Mouse (Mus musculus): Measurements from ENCODE around the gene Nutf2-ps1. TPM values are rescaled to one million over a fixed set of nuclear protein-coding genes. Genes with fewer than 3 reads are reported as not detected.
A peak's percentile ranks its signal among the peaks of the same experiment; 100 is the strongest.

The Nutf2-ps1 gene
- polyA plus RNA-seq, 1 experiment from 2014 or later, result 635 TPM

DNA sequence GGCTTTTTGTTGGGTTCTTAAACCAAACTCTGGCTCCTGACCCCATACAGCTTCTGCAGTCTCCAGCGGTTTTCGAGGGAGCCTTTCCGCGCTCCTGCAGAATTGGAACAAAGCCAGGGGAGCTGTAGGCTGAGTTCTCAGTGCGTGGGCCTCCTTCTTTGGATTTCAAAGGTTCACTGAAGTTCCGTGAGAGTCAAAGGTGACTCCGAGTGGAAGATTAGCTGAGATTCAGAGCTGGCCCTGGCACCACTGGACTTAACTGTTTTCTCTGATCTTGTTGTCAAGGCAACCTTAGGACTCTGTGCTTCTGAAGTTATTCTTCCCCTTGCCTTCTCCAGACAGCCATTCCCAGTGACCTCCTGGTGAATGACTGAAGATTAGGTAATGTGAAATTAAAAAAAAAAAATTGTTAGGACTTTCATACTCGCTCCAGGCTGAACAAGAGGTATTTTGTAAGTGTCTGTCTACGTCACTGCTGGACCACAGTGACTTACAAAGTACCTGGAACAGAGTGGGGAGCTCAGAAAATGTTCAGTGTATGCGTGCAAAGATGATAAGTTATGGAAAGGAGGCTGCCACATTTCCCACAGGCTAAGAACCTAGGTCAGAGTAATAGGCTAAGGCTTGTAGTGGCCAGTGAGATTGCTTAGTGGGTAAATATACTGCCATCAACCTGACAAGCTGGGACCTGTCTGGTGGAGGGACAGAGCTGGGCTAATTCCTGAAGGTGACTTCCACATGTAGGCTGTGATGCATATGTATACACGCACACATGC, 11.7 kb downstream of the Nutf2-ps1 start:
- Histone ChIP-seq H3K4me1 (peaks cover 33% of the 10 kb centered on the region), H3K27ac (peak overlapping the region; percentile 65; the same call in 1 of the 2 replicates), H3K27me3 (ENCODE audit: poor library complexity, severe bottlenecking) (no peaks in the 10 kb centered on the region), H3K9me3 (no peaks in the 10 kb centered on the region), H3K4me3 (no peak overlapping the region), H3K36me3 (replicated peaks) (no peaks in the 10 kb centered on the region)
- DNase-seq (ENCODE audit: extremely low spot score, low spot score), result no peak
- WGBS, result 54% methylated on average over 11 of the region's 11 CpGs

DNA sequence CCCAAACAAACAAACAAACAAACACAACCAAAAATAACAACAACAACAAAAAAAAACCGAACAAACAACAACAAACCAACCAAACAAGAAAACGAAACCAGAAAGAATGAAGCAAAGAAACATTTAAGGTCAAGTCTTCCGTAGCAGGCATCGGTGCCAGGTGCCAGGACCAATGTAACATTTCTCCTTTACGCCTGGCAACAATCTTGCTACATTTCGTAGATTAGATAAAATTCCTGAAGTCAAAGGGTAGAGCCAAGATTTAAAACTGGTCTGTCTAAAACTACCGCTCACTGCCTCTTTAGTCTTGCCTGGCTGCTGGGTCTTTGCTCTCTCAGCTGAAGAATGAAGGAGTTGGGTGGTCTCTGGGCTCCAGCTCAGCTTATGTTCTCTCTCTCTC, 12.8 kb downstream of the Nutf2-ps1 start:
- no peaks in the 10 kb centered on the region for H3K36me3 ChIP-seq (replicated peaks)
- no peaks in the 10 kb centered on the region for H3K9me3 ChIP-seq
- H3K27ac ChIP-seq, result no peak overlapping the region
- H3K4me1 ChIP-seq, result peaks cover 33% of the 10 kb centered on the region
- no peaks in the 10 kb centered on the region for H3K27me3 ChIP-seq (ENCODE audit: poor library complexity, severe bottlenecking)
- no peak overlapping the region for H3K4me3 ChIP-seq
- DNase-seq (ENCODE audit: extremely low spot score, low spot score), result no peak
- WGBS, result 87% methylated on average over 7 of the region's 7 CpGs

DNA sequence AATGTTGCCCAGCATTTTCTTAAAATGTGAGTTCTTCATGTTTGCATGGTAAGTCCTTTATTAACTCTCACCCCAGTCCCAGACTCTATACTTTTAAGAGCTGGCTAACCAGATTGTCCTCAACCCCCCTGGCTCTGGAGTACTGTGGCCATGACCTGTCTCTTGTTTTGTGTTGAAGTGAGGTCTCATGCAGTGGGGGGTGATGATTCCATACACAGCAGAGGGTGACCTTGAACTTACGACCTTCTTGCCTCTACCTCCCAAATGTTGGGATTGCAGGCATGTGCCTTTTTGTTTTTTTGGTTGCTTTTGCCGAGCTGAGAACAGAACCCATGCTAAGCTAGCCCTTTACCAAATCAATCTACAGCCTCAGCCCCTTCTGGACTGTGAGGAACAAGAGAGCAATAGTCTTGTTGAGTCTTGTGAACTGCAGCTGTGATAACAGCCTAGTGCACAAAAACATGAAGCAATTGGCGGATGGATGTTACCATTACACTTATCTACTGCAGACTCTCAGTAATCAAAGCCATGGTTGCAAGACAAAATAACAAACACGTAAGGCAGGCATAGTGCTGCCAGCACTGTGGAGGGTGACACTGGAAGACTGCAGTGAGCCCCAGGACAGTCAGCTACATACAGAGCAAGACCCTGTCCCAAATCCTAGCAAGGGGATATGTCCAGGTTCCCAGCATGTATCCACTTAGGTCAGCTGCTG, 13.4 kb downstream of the Nutf2-ps1 start:
- WGBS, result 80% methylated on average over 4 of the region's 4 CpGs
- no peak for DNase-seq (ENCODE audit: extremely low spot score, low spot score)
- H3K4me1 ChIP-seq, result peaks cover 33% of the 10 kb centered on the region
- no peaks in the 10 kb centered on the region for H3K27me3 ChIP-seq (ENCODE audit: poor library complexity, severe bottlenecking)
- H3K9me3 ChIP-seq, result no peaks in the 10 kb centered on the region
- no peak overlapping the region for H3K27ac ChIP-seq
- H3K36me3 ChIP-seq (replicated peaks), result no peaks in the 10 kb centered on the region
- no peak overlapping the region for H3K4me3 ChIP-seq

DNA sequence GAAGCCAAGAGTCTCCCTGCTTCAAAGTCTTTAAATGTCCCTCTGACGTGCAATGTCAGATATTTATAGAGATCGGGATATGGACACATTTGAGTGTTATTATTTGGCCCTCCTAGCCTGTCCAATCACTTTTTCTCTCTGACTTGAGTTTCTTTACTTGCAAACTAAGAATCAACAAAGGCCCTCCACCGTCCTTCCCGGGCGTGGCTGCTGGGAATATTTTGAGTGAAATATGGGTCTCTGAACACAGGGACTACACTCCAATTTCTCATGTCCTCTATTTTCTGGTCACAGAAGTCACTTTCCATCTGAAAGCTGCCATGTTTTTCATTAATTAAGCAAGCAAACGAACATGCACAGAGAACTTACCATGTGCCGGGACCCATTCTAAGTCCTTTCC, 14.3 kb downstream of the Nutf2-ps1 start:
- 0 out of 2 replicates have a peak overlapping the region, but pooled peaks have one; percentile 63 for H3K27ac ChIP-seq
- no peak overlapping the region for H3K4me3 ChIP-seq
- H3K36me3 ChIP-seq (replicated peaks), result no peaks in the 10 kb centered on the region
- no peaks in the 10 kb centered on the region for H3K27me3 ChIP-seq (ENCODE audit: poor library complexity, severe bottlenecking)
- 90% methylated on average over 7 of the region's 7 CpGs for WGBS
- peaks cover 33% of the 10 kb centered on the region for H3K4me1 ChIP-seq
- no peak for DNase-seq (ENCODE audit: extremely low spot score, low spot score)
- H3K9me3 ChIP-seq, result no peaks in the 10 kb centered on the region

DNA sequence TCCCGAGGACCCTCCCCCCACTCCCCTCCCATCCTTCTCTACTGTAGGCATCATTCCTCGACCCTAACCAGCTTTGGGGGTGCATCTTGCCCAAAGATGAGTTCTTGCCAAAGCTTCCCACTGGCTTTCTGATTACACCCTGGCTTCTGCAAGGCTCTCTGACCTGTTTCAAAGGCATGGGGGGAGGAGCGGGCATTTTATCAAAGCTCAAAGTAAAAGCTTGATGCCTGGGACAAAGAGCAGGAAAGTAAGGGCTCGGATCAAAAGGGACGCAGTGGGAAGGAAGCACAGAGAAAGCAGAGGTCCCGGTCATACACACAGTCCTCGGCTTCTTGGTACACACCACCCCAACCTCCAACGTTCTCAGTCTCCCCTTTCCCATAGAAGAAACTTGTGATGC, 14.7 kb downstream of the Nutf2-ps1 start:
- no peaks in the 10 kb centered on the region for H3K9me3 ChIP-seq
- no peak overlapping the region for H3K4me3 ChIP-seq
- WGBS, result 57% methylated on average over 8 of the region's 8 CpGs
- H3K4me1 ChIP-seq, result peaks cover 33% of the 10 kb centered on the region
- no peaks in the 10 kb centered on the region for H3K36me3 ChIP-seq (replicated peaks)
- H3K27me3 ChIP-seq (ENCODE audit: poor library complexity, severe bottlenecking), result no peaks in the 10 kb centered on the region
- no peak for DNase-seq (ENCODE audit: extremely low spot score, low spot score)
- peak overlapping the region; percentile 63 for H3K27ac ChIP-seq

DNA sequence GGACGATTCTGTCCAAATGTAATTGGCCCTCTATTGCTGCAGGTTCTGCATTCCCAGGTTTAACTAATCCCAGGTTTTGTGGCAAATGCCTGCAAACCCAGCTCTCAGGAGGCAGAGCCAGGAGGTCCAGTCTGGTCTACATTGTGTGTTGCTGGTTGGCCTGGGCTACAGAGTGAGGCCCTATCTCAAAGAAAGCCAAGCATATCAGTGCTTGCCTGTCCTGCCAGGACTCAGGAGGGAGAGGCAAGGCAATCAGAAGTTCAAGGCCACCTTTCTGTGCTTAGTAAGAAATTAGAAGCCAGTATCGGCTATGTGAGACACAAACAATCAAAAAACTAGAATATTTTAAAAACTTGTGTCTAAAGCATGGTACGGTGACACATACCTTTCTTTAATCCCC, 15.7 kb downstream of the Nutf2-ps1 start:
- no peaks in the 10 kb centered on the region for H3K27me3 ChIP-seq (ENCODE audit: poor library complexity, severe bottlenecking)
- WGBS, result 86% methylated on average over 3 of the region's 3 CpGs
- no peaks in the 10 kb centered on the region for H3K36me3 ChIP-seq (replicated peaks)
- peak overlapping the region; percentile 58; the same call in 1 of the 2 replicates for H3K27ac ChIP-seq
- peaks cover 36% of the 10 kb centered on the region for H3K4me1 ChIP-seq
- H3K4me3 ChIP-seq, result no peak overlapping the region
- H3K9me3 ChIP-seq, result no peaks in the 10 kb centered on the region
- DNase-seq (ENCODE audit: extremely low spot score, low spot score), result no peak

DNA sequence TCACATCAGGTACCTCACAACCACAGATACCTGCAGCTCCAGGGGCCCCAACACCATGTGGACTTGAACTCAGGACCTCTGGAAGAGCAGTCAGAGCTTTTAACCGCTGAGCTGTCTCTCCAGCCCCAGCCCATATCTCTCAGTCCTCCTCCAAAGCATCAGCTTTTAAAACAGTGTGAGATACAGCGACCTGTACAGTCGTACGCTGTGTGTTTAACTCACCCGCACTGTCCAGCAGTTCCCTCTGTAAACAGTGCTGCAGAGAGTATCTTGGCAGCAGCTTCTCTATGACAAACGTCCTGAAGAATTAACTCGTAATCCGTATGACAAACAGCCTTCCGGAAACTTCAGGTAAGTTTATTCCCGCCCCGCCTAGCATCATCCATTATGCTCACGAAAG, 16.3 kb downstream of the Nutf2-ps1 start:
- Histone ChIP-seq H3K36me3 (replicated peaks) (no peaks in the 10 kb centered on the region), H3K9me3 (no peaks in the 10 kb centered on the region), H3K27ac (0 out of 2 replicates have a peak overlapping the region, but pooled peaks have one; percentile 25), H3K4me1 (peaks cover 38% of the 10 kb centered on the region), H3K4me3 (no peak overlapping the region), H3K27me3 (ENCODE audit: poor library complexity, severe bottlenecking) (no peaks in the 10 kb centered on the region)
- no peak for DNase-seq (ENCODE audit: extremely low spot score, low spot score)
- WGBS, result 89% methylated on average over 12 of the region's 12 CpGs

DNA sequence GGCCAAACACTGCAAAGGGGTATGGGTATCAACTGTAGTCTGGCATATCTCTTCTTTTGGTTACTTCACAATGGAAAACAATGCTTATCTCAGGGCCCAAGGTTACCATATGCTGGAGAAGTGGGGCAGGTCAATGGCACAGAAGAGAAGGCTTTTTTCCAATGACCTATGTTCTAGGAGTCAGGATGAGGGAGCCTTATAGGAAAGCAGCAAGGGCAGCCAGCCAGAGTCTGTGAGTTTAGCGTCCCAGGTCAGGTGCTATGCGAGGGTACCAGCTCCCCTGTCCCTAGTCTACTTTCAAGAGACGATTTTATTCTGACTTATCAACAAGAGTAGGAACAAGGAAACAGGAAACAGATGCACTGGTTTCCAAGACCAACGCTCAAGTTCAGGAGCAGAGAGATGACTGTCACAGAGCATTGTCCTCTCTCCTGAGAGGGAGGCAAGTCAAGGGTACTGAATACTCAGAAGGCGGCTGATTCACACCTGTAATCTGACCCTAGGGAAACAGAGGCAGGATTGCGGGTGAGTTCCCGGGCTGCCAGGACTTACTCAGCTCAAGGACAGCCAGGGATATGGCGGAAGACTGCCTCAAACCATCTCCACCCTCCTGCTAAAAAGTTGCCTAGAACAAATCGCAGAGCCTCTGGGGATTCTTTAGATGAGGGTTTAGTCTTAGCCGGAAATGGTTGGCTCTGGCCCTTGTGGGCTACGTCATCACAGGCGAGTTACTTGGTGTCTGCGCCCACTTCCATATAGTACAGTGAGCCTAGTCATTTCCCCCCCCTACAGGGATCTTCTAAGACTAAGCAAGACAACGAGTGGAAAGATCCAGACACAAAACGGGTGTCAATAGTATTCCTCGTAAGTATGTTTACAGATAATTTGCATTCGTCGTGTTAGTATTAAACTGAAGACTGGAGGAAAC, 17.1 kb downstream of the Nutf2-ps1 start:
- 86% methylated on average over 18 of the region's 18 CpGs for WGBS
- no peak for DNase-seq (ENCODE audit: extremely low spot score, low spot score)
- no peaks in the 10 kb centered on the region for H3K27me3 ChIP-seq (ENCODE audit: poor library complexity, severe bottlenecking)
- peaks cover 36% of the 10 kb centered on the region for H3K4me1 ChIP-seq
- no peaks in the 10 kb centered on the region for H3K9me3 ChIP-seq
- no peak overlapping the region for H3K4me3 ChIP-seq
- no peak overlapping the region for H3K27ac ChIP-seq
- H3K36me3 ChIP-seq (replicated peaks), result no peaks in the 10 kb centered on the region

DNA sequence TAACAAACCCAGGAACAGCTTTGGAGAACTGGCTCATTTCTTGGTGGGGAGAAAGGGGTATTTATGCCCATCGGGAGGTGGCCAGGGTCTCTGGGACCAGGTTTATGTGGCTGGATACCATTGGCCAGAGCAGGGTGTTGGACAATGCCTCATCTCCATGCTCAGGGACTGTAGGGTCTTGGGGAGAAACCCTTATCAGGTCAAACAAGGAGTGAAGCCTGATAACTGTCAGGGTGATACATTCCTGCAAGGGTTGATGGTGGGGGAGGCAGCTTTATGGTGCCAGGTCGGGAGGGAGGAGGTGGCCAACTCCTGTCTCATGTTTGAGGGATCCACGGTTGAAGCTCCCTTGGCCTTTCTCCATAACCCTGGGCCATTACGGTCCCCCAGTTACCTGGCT, 17.8 kb downstream of the Nutf2-ps1 start:
- DNase-seq (ENCODE audit: extremely low spot score, low spot score), result no peak
- H3K27me3 ChIP-seq (ENCODE audit: poor library complexity, severe bottlenecking), result no peaks in the 10 kb centered on the region
- 84% methylated on average over 4 of the region's 4 CpGs for WGBS
- no peaks in the 10 kb centered on the region for H3K9me3 ChIP-seq
- peaks cover 33% of the 10 kb centered on the region for H3K4me1 ChIP-seq
- no peak overlapping the region for H3K27ac ChIP-seq
- no peaks in the 10 kb centered on the region for H3K36me3 ChIP-seq (replicated peaks)
- no peak overlapping the region for H3K4me3 ChIP-seq

DNA sequence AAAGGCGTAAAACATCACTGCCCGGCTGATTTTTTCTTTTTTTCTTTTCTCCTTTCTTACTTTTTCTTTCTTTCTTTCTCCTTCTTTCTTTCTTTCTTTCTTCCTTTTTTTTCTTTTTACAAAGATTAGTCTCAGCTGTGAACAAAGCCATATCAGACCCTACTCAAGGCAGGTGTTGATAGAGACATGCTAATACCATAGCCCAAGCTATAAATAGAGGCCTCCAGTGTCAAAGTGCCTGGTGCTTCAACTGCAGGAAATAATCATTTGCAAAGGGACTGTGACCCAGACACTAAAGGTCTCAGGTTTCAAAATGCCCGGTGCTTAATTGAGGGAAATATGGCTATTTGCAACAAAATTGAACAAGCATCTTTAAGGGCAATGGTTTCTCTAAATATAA, 20.3 kb downstream of the Nutf2-ps1 start:
- Histone ChIP-seq H3K27ac (peak overlapping the region; percentile 66; the same call in 1 of the 2 replicates), H3K27me3 (ENCODE audit: poor library complexity, severe bottlenecking) (no peaks in the 10 kb centered on the region), H3K4me3 (no peak overlapping the region), H3K36me3 (replicated peaks) (no peaks in the 10 kb centered on the region), H3K4me1 (peaks cover 26% of the 10 kb centered on the region), H3K9me3 (no peaks in the 10 kb centered on the region)
- 77% methylated on average over 3 of the region's 3 CpGs for WGBS
- DNase-seq (ENCODE audit: extremely low spot score, low spot score), result no peak

DNA sequence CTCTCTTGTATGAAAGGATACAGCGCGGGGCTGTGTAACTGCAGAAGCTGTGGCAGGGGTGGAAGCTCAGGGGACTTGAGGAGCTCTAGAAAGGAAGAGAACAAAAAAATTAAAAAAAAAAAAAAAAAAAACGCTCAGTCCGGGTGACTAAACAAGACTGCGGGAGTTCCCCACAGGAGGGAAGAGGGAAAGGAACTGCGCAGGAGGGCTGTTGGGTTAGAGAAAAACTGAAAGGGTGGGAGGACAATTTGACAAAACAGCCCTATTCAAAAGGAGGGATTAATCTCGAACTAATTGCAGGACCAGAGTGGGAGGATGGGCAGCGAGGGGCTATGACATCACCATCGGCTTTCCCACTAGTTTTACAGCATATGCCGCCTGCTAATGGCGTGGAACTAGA, 21.0 kb downstream of the Nutf2-ps1 start:
- H3K4me3 ChIP-seq, result no peak overlapping the region; the same call in 1 of the 2 replicates
- H3K4me1 ChIP-seq, result peaks cover 23% of the 10 kb centered on the region
- H3K27me3 ChIP-seq (ENCODE audit: poor library complexity, severe bottlenecking), result no peaks in the 10 kb centered on the region
- WGBS, result 15% methylated on average over 11 of the region's 11 CpGs
- no peaks in the 10 kb centered on the region for H3K9me3 ChIP-seq
- peak; percentile 54 for DNase-seq (ENCODE audit: extremely low spot score, low spot score)
- no peaks in the 10 kb centered on the region for H3K36me3 ChIP-seq (replicated peaks)
- peak overlapping the region; percentile 66; the same call in 1 of the 2 replicates for H3K27ac ChIP-seq

DNA sequence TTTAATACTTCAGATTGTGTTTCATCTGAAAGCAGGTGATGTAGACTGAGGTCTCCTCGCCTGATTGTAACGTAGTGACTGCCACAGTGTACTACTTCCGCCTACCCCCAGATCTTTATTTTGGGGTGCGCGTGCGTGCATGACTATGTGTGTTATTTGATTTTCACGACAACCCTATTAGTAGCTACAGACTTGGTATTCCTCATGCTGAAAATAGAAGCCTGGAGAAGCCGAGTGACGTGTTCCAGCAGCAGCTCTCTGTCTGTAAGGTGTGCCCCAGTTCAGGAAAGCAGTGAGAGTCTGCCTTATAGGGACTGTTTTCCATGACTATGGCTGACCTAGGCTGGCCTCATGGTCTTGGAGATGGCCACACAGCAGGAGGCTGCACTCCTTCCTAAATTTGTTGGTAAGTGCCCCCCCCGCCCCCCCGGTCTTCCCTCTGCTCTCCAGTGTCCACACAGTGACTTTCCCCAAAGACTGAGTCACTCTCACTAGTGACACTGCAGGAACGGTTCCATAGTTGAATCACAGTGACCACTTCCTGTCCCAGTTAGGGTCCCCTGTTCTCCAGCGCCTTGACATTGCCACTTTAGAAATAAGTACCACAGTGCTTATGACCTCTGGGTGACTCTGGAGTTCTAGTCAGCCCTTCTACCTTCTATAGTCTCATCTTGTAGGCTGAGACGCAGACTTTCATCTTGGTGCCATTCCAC, 23.1 kb downstream of the Nutf2-ps1 start:
- H3K4me1 ChIP-seq, result peaks cover 23% of the 10 kb centered on the region
- H3K27ac ChIP-seq, result peak overlapping the region; percentile 66
- H3K9me3 ChIP-seq, result no peaks in the 10 kb centered on the region
- H3K4me3 ChIP-seq, result no peak overlapping the region
- DNase-seq (ENCODE audit: extremely low spot score, low spot score), result no peak
- no peaks in the 10 kb centered on the region for H3K27me3 ChIP-seq (ENCODE audit: poor library complexity, severe bottlenecking)
- H3K36me3 ChIP-seq (replicated peaks), result no peaks in the 10 kb centered on the region
- WGBS, result 94% methylated on average over 14 of the region's 14 CpGs
